Mouse (Mus musculus) heart, embryonic 12.5 days (tissue): ENCODE data around the gene Arntl. TPM values are rescaled to one million over a fixed set of nuclear protein-coding genes. Genes with fewer than 3 reads are reported as not detected.

Source experiments
- polyA plus RNA-seq: library from polyadenylated mRNA; unstranded; fragments of >200 nt; fragmentation: Nextera tagmentation; extraction: Ambion mirVana; gene quantifications from 2 replicates; pipeline ENCODE4 v1.2.1, GENCODE M21; 2016

Arntl gene
- polyA plus RNA-seq, 1 experiment from 2014 or later = 6.8 TPM

Other genes with a start within 250 kb of the Arntl start
- 23.6 and 24.0 TPM in 2 replicates for gene Btbd10, start 161.9 kb downstream of the Arntl start, polyA plus RNA-seq
- gene Pth, start 181.1 kb downstream of the Arntl start, polyA plus RNA-seq = not detected in 2 replicates